Mouse (Mus musculus): ENCODE data around the gene Wdr46. TPM values are rescaled to one million over a fixed set of nuclear protein-coding genes. Genes with fewer than 3 reads are reported as not detected.
A peak's percentile ranks its signal among the peaks of the same experiment; 100 is the strongest.
"Not testable (repeated sequence)": the region's sequence is repeated elsewhere in the genome, so short reads cannot be mapped to it uniquely, and the experiment has no call there.

The Wdr46 gene
- total and polyA plus RNA-seq, 3 experiments: 39.8 to 72.4 (median 49.7) TPM

- dilution Hi-C loops (cut with MboI; ENCODE audit: extremely low pct_ligation_motif_present, extremely low pct_unique_long_range_greater_than_20kb, low sequenced_read_pairs): no loop called here
These were observed 54.5 kb downstream of the Wdr46 start for GRCm38 (mm10) chr17:33994959-33995358.

GRCm38 (mm10) chr17:33995651-33996050 is 55.2 kb downstream of the Wdr46 start:
- H3K9ac ChIP-seq (ENCODE audit: insufficient read depth, low read depth): no peak overlapping the region
- dilution Hi-C loops (cut with MboI; ENCODE audit: extremely low pct_ligation_motif_present, extremely low pct_unique_long_range_greater_than_20kb, low sequenced_read_pairs): no loop called here

More at GRCm38 (mm10) chr17:33994959-33995358, 54.5 kb downstream of the Wdr46 start:
- Histone ChIP-seq H3K36me3 (replicated peaks in 1 of 2; ENCODE audit: control insufficient read depth in 1 of 2, insufficient read depth in 1 of 2, low read length in 1 of 2) (peaks cover 33 to 41% of the 10 kb centered on the region in 2 experiments), H3K4me1 (ENCODE audit: control insufficient read depth in 1 of 2, insufficient read depth in 2 of 2) (peaks cover 13 to 29% of the 10 kb centered on the region in 2 experiments), H3K9ac (ENCODE audit: insufficient read depth, low read depth) (no peak overlapping the region), H3K27me3 (replicated peaks) (no peaks in the 10 kb centered on the region), H3K4me2 (ENCODE audit: insufficient read depth, low read depth, poor library complexity, severe bottlenecking) (no peak overlapping the region), H3K27ac (ENCODE audit: insufficient read depth, low read depth) (no peak overlapping the region), H3K79me2 (replicated peaks; ENCODE audit: control insufficient read depth, extremely low read depth, insufficient read depth, poor library complexity, severe bottlenecking) (peaks cover 22% of the 10 kb centered on the region), H3K4me3 (replicated peaks in 1 of 3; ENCODE audit: low read depth in 2 of 3, low read length in 2 of 3, poor library complexity in 1 of 3) (no peak overlapping the region), H3K9me3 (replicated peaks; ENCODE audit: low read length) (no peaks in the 10 kb centered on the region)
- TF ChIP-seq CHD2 (IDR thresholded peaks at IDR 0.05; ENCODE audit: low read length): 0 out of 2 replicates have a peak, but pooled peaks have one; percentile 14
- TF ChIP-seq USF1 (IDR thresholded peaks at IDR 0.05; ENCODE audit: low read depth, low read length): no peak
- TF ChIP-seq BHLHE40 (IDR thresholded peaks at IDR 0.05; ENCODE audit: low read depth, low read length): no peak
- TF ChIP-seq JUND (conservative IDR thresholded peaks at IDR 0.05; ENCODE audit: low read depth, low read length): no peak
- TF ChIP-seq MAFK (IDR thresholded peaks at IDR 0.05; ENCODE audit: insufficient replicate concordance, low read length): peak; percentile 83
- TF ChIP-seq ELF1 (IDR thresholded peaks at IDR 0.05; ENCODE audit: low read depth, low read length): 0 out of 2 replicates have a peak, but pooled peaks have one; percentile 16
- TF ChIP-seq POLR2A (IDR thresholded peaks at IDR 0.05; ENCODE audit: low read depth, low read length): peak; percentile 37; the same call in 1 of the 2 replicates
- TF ChIP-seq ZMIZ1 (IDR thresholded peaks at IDR 0.05; ENCODE audit: low read depth, low read length): 0 out of 2 replicates have a peak, but pooled peaks have one; percentile 31
- in situ Hi-C loops (cut with MboI; ENCODE audit: low pct_ligation_motif_present, low pct_unique_long_range_greater_than_20kb, low sequenced_read_pairs): loop anchor here (10.0 to 25.0 kb wide), 2 partner anchors 1390 to 1467 kb away; partner anchors contain the start of gene H2-Q10
- DNase-seq (ENCODE audit: extremely low read depth): no peak

GRCm38 (mm10) chr17:33997025-33997424 is 56.6 kb downstream of the Wdr46 start:
- H3K9ac ChIP-seq (ENCODE audit: insufficient read depth, low read depth); H3K4me2 ChIP-seq (ENCODE audit: insufficient read depth, low read depth, poor library complexity, severe bottlenecking); H3K9me3 ChIP-seq (replicated peaks; ENCODE audit: low read length); H3K27ac ChIP-seq (ENCODE audit: insufficient read depth, low read depth); dilution Hi-C loops (cut with MboI; ENCODE audit: extremely low pct_ligation_motif_present, extremely low pct_unique_long_range_greater_than_20kb, low sequenced_read_pairs); DNase-seq (ENCODE audit: extremely low read depth); H3K4me3 ChIP-seq (replicated peaks in 1 of 3; ENCODE audit: low read depth in 2 of 3, low read length in 2 of 3, poor library complexity in 1 of 3); H3K27me3 ChIP-seq (replicated peaks): not testable (repeated sequence)
- Histone ChIP-seq H3K4me1 (ENCODE audit: control insufficient read depth in 1 of 2, insufficient read depth in 2 of 2) (peaks cover 16 to 27% of the 10 kb centered on the region in 2 experiments), H3K36me3 (replicated peaks in 1 of 2; ENCODE audit: control insufficient read depth in 1 of 2, insufficient read depth in 1 of 2, low read length in 1 of 2) (peaks cover 33 to 41% of the 10 kb centered on the region in 2 experiments), H3K79me2 (replicated peaks; ENCODE audit: control insufficient read depth, extremely low read depth, insufficient read depth, poor library complexity, severe bottlenecking) (peaks cover 23% of the 10 kb centered on the region)
- in situ Hi-C loops (cut with MboI; ENCODE audit: low pct_ligation_motif_present, low pct_unique_long_range_greater_than_20kb, low sequenced_read_pairs): loop anchor here (10.0 to 25.0 kb wide), 2 partner anchors 1388 to 1465 kb away; partner anchors contain the start of gene H2-Q10

More at GRCm38 (mm10) chr17:33995651-33996050, 55.2 kb downstream of the Wdr46 start:
- Histone ChIP-seq H3K27ac (ENCODE audit: insufficient read depth, low read depth) (no peak overlapping the region), H3K27me3 (replicated peaks) (no peaks in the 10 kb centered on the region), H3K9me3 (replicated peaks; ENCODE audit: low read length) (no peaks in the 10 kb centered on the region), H3K4me2 (ENCODE audit: insufficient read depth, low read depth, poor library complexity, severe bottlenecking) (no peak overlapping the region), H3K4me3 (replicated peaks in 1 of 3; ENCODE audit: low read depth in 2 of 3, low read length in 2 of 3, poor library complexity in 1 of 3) (no peak overlapping the region), H3K4me1 (ENCODE audit: control insufficient read depth in 1 of 2, insufficient read depth in 2 of 2) (peaks cover 13 to 29% of the 10 kb centered on the region in 2 experiments), H3K36me3 (replicated peaks in 1 of 2; ENCODE audit: control insufficient read depth in 1 of 2, insufficient read depth in 1 of 2, low read length in 1 of 2) (peaks cover 33 to 41% of the 10 kb centered on the region in 2 experiments), H3K79me2 (replicated peaks; ENCODE audit: control insufficient read depth, extremely low read depth, insufficient read depth, poor library complexity, severe bottlenecking) (peaks cover 23% of the 10 kb centered on the region)
- in situ Hi-C loops (cut with MboI; ENCODE audit: low pct_ligation_motif_present, low pct_unique_long_range_greater_than_20kb, low sequenced_read_pairs): loop anchor here (10.0 to 25.0 kb wide), 2 partner anchors 1389 to 1467 kb away; partner anchors contain the start of gene H2-Q10
- no peak for TF ChIP-seq NRF1 (IDR thresholded peaks at IDR 0.05; ENCODE audit: low read depth, low read length)
- 0 out of 2 replicates have a peak, but pooled peaks have one; percentile 39 for TF ChIP-seq ZMIZ1 (IDR thresholded peaks at IDR 0.05; ENCODE audit: low read depth, low read length)
- DNase-seq (ENCODE audit: extremely low read depth): no peak
